Mouse (Mus musculus) urinary bladder, postnatal 10 days (tissue): Measurements from ENCODE around the gene Ppp1r9a.

Experiments
- DNase-seq: peaks from one replicate; pipeline ENCODE4 v3.0.0; 2022; ENCODE audit warnings: low spot score

Ppp1r9a gene

GRCm38 (mm10) chr6:4956651-4957050, 53.9 kb downstream of the Ppp1r9a start:
- no peak for DNase-seq

DNA sequence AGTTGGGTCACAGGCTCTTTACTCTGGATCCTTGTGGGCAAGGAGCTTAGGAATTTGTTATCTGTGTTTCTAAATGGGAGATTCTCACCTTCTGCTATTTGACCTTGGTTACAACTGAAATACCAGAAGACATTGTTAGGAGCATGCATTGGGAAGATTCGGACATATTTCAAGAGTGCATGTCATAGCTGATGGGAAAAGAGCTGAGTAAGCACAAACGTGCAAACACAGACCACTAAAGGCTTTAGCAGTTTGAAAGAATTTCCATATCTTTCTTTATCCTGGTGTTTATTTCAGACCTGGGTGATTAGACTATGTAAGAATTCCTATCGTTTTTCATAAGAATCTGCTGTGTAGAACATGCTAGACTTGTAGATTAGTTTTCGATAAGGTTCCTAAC, 59.5 kb downstream of the Ppp1r9a start:
- DNase-seq = no peak

DNA sequence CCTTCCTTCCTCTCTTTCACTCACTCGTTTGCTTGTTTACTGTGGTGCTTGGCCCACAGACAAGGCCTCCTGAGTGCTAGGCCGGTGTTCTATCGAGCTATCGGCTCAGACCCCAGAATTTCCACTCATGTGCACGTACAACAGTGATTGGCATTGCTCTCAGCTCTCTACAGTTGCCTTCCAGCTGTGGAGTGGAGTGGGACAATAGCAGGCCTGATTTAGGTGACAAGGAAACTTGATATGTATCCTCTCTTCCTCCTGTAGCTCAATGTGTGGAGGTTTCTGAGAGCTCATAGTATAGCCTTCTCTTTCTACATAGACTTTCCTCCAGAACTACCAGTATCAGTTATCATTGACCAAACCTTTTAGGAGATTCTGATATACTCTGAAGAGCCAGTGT, 60.3 kb downstream of the Ppp1r9a start:
- no peak for DNase-seq

DNA sequence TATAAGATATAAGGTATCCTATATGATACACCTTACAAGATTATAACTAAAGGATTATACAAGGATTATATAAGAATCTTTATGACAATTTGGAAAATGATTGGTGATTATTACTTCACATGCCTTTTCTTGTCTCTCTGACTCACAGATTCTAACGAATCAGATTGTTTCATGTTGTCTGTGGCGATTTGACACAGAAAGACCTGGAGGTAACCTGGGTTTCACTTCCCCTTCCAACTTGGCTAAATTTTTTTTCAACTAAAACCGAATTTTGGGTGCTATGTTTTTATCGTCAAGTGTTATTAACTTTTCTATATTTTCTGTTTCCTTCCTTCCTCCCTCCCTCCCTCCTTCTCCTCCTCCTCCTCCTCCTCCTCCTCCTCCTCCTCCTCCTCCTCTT, 64.5 kb downstream of the Ppp1r9a start:
- no peak for DNase-seq

- no peak for DNase-seq
These were observed 68.5 kb downstream of the Ppp1r9a start for GRCm38 (mm10) chr6:4971229-4971628.

- DNase-seq = no peak
These were observed 70.1 kb downstream of the Ppp1r9a start for GRCm38 (mm10) chr6:4972808-4973207.

GRCm38 (mm10) chr6:4973337-4973736, 70.6 kb downstream of the Ppp1r9a start:
- no peak for DNase-seq

DNA sequence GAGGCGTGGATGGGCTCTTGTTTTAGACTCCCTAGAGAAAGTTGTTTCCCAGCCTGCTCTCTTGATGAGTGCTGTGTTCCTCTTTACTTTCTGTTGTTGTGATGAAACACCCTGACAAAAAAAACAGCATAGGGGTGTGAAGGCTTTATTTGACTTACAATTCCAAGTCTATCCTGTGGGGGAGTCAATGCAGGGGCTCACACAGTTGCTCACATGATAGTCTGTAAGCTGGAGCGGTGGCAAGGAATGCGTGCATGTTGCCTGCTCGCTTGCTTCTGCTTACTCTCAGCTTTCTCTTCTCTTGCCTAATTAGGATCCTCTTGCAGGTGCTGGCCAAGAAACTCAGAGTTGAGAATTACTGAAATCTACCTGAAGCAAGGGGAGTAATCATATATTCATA, 74.8 kb downstream of the Ppp1r9a start:
- DNase-seq = no peak

GRCm38 (mm10) chr6:4978249-4978648, 75.5 kb downstream of the Ppp1r9a start:
- DNase-seq = no peak

- no peak for DNase-seq
These were observed 76.2 kb downstream of the Ppp1r9a start for GRCm38 (mm10) chr6:4978897-4979296.

GRCm38 (mm10) chr6:4980113-4980512, 77.4 kb downstream of the Ppp1r9a start:
- DNase-seq = no peak

GRCm38 (mm10) chr6:4982686-4983162, 80.0 kb downstream of the Ppp1r9a start:
- DNase-seq = no peak

DNA sequence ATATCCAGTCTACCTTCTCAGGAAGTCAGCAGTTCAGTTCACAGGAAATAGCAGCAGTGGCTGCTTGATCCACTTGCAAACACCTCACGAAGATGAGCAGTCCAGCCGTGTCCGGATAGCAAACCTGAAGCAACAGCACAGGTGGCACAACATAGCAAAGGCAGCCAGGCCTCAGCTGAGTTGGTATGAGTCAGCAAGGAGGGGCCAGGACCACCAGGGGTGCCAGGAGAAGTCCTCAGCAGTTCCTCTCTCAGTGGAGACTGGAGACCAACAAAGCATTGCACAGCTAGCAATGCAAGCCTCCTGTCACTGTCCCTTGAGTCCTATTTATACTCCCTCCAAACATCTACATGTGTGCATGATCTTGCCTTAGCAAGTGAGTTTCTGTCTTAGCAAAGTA, 83.0 kb downstream of the Ppp1r9a start:
- DNase-seq = no peak

DNA sequence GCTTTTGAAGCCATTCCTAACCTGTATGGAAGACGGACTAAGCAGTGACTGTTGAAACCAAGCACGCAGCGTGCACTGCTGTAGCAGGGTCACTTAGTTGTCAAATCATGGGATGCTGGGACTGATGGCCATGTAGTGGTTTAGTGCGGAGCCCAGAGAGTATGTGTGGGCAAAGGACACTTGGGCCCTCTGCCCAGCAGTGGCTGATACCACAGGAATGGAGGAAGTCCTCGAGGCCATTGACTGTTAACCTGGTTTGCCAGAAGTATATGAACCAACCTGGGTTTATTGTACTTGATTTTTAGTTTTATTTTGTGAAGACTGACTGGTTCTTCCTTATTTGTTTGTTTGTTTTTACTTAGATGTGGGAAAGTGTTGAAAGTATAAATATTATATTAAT, 84.4 kb downstream of the Ppp1r9a start:
- no peak for DNase-seq

DNA sequence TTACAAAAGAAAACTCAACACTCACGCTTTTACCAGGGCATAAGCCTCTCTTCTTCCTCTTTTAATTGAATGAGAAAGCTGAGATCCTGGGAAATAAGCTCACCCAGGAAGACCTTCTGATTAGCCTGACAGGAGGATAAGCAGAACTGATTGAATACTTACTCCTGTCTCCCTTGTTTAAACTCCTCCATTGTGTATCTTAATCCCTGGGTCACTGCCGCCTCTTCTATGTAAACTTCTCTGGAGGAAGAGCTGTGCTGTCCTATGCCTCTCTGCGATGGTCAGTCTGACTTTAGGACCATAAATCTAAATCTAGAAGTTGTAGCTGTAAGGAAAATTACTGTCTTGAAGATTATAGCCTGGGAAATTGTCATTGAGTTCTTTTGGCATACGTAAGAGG, 86.0 kb downstream of the Ppp1r9a start:
- DNase-seq = no peak

- no peak for DNase-seq
These were observed 89.6 kb downstream of the Ppp1r9a start for GRCm38 (mm10) chr6:4992308-4992707.

DNA sequence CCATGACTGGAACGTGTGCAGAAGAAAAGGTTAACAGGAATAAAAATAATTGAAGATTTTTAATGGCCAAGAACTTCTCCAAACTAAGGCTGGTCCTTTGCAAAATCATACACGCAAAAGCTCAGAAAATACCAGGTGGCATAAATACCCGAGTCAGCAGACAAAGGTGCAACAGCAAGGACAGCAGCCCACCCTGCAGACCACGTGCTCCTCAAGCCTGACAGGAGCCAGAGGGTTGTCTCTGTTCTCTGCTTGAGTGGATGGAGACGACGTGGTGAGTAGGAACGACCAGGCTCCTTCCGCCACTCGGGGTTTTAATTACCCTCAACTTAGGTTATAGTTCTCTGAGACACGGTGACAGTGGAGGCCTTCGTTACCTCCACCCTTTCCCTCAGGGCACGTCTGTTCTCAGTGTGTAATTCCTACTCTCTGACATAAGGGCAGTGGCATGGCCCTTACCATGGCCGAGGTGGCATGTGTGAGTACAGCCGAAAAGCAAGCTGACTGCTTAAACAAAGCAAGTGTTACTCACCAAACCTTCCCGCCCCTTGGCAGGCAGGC, 91.0 kb downstream of the Ppp1r9a start:
- DNase-seq = no peak

DNA sequence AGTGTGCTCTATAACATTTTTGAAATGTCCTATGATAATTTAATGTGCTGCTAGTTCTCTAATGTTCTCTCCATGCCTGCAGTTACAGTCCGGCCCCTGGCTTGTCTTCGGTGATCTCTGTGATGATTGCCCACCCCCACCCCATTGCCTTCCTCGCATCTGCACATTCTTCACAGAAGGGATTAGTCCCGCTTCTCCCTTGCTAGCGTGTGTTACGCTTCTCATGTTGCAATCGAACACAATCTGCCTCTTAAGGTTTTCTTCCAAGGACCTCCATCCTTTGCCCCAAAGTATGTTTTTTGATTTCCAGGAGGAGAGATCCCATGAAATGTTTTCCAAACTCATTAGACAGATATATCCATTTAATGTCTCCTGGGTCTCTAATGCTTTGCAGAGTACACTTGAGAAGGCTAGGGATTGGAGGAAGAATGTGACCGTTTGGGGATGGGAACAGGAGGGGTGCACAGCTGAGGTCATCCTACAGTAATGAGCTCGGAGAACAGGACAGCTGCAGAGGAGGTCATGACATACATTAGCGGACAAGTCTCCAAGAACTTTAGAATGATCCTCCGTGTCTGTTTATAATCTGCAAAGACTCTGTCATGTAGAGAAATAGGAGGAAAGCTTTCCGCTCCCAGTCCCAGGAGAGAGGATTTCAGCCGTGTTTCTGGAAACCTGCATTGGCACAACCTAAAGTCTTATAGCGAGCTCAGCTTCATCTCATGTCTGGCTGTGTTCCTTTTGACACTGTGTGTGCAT, 91.6 kb downstream of the Ppp1r9a start:
- no peak for DNase-seq

DNA sequence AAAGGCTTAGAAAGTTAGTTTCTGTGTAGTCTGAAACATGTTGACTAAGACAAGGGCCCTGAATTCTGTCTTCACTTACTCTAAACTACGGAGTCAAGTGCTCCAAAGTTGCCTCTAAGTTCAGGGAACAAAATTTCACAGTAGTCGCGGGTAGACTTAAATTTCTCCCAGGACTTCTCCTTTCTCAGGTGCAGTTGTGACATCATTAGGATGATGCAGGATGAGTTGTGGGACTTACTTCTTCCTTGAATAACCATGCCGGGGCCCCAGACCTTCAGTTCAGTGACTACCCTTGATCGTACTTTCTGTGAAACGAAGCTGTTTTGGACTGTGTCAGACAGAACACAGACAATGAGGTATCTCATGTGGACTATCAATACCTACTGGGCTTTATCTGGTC, 94.9 kb downstream of the Ppp1r9a start:
- no peak for DNase-seq

DNA sequence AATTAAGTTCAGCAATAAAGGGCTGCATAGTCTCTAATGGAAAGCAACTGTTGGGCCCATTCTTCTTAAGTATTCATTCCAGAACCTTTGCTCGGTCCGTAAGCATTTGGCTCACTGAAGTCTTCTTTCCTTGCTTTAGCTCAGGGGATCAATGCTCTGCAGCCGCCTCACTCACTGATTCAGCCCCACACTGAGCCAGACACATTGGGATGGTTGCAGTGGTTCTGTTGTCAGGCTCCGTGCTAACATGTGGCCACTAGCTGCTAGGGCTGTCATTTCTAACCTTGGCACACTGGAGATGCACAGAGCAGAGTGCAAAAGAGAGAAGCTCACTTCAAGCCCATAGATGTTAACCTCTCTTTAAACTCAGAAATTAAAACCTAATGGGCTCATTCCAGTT, 96.2 kb downstream of the Ppp1r9a start:
- DNase-seq = no peak

DNA sequence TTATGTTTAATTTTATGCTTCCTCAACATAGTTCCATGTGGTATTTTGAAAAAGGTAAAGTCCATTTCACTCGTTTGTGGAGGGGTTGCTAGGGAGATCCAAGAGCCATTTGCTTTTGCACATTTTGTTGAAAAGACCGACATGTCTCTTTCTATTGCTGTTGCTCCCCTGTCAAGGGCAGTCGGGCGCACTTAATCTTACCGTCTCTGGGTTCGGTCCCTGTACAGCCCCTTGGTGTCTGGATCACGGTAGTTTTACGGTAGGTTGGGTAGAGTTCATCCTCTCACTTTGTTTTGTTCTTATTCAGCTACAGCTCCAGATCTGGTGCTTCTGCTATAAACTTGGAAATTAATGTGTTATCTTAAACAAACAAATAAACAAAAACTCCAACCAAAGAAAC, 98.1 kb downstream of the Ppp1r9a start:
- DNase-seq = no peak

GRCm38 (mm10) chr6:5005491-5006275, 103.0 kb downstream of the Ppp1r9a start:
- no peak for DNase-seq

DNA sequence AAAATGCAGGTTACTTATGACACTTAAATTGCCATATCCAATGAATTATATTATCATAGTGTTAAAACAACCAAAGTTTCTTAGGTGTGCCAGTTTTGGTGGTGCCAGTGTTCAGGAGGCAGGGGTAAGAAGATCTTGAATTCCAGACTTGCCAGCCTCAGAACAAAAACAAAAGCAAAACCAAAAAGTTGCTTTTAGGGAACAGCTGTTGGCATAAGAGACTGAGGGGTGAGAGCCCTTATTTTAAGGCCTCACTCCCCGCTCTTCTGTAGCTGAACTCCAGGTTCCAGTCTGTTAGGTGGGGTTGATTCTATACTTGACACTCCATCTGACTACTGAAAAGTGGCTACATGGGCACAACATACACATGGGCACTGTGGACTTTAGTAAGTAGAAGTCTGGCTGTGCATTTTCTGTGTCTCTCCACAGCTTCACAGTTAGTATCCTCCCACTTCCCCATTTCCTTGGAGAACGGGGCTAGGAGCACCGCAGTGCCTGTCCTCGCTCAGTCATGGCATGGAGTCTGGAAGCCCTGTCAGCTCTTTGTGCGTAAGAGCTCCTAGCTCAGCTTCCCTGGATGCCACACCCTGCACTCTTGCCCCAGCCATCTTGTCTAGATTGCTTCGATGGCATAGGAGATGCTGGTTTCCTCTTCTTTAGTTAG, 103.7 kb downstream of the Ppp1r9a start:
- DNase-seq = no peak
